Mouse (Mus musculus): ENCODE results near the gene Hsd11b1. TPM values are rescaled to one million over a fixed set of nuclear protein-coding genes. Genes with fewer than 3 reads are reported as not detected.
"Not testable (repeated sequence)": the region's sequence is repeated elsewhere in the genome, so short reads cannot be mapped to it uniquely, and the experiment has no call there.

Gene Hsd11b1
- polyA plus RNA-seq, 1 experiment from 2014 or later, result 1.5 TPM

GRCm38 (mm10) chr1:193295920-193296319 is 32.0 kb upstream of the Hsd11b1 start:
- H3K36me3 ChIP-seq, result no peaks in the 10 kb centered on the region
- no peaks in the 10 kb centered on the region for H3K9me3 ChIP-seq (replicated peaks)
- no peaks in the 10 kb centered on the region for H3K27me3 ChIP-seq
- no peak overlapping the region for H3K4me3 ChIP-seq (replicated peaks)
- no peak overlapping the region for H3K9ac ChIP-seq
- no peak overlapping the region for H3K27ac ChIP-seq
- no peak overlapping the region for H3K4me2 ChIP-seq
- H3K4me1 ChIP-seq, result peaks cover 14% of the 10 kb centered on the region
- no peak for ATAC-seq (replicated peaks; ENCODE audit: low FRiP score)
- 80% methylated on average over 5 of the region's 5 CpGs for WGBS

- Histone ChIP-seq H3K9ac (no peak overlapping the region), H3K27me3 (no peaks in the 10 kb centered on the region), H3K4me2 (no peak overlapping the region), H3K36me3 (no peaks in the 10 kb centered on the region), H3K9me3 (replicated peaks) (no peaks in the 10 kb centered on the region), H3K4me1 (peaks cover 4% of the 10 kb centered on the region), H3K27ac (no peak overlapping the region), H3K4me3 (replicated peaks) (no peak overlapping the region)
- 76% methylated on average over 3 of the region's 3 CpGs for WGBS
- ATAC-seq (replicated peaks; ENCODE audit: low FRiP score), result no peak
Measured at GRCm38 (mm10) chr1:193293926-193294325, 30.1 kb upstream of the Hsd11b1 start.

GRCm38 (mm10) chr1:193293039-193293438 is 29.2 kb upstream of the Hsd11b1 start:
- no peak for ATAC-seq (replicated peaks; ENCODE audit: low FRiP score)
- no peak overlapping the region for H3K4me2 ChIP-seq
- H3K36me3 ChIP-seq, result no peaks in the 10 kb centered on the region
- WGBS, result 54% methylated on average over 2 of the region's 2 CpGs
- no peak overlapping the region for H3K27ac ChIP-seq
- no peak overlapping the region for H3K4me3 ChIP-seq (replicated peaks)
- no peaks in the 10 kb centered on the region for H3K9me3 ChIP-seq (replicated peaks)
- no peaks in the 10 kb centered on the region for H3K27me3 ChIP-seq
- H3K9ac ChIP-seq, result no peak overlapping the region
- no peaks in the 10 kb centered on the region for H3K4me1 ChIP-seq

GRCm38 (mm10) chr1:193290686-193291085 is 26.8 kb upstream of the Hsd11b1 start:
- Histone ChIP-seq H3K27me3 (no peaks in the 10 kb centered on the region), H3K36me3 (no peaks in the 10 kb centered on the region), H3K4me3 (replicated peaks) (no peak overlapping the region), H3K9me3 (replicated peaks) (no peaks in the 10 kb centered on the region), H3K9ac (no peak overlapping the region), H3K4me2 (no peak overlapping the region), H3K4me1 (no peaks in the 10 kb centered on the region), H3K27ac (no peak overlapping the region)
- ATAC-seq (replicated peaks; ENCODE audit: low FRiP score), result no peak

GRCm38 (mm10) chr1:193289914-193290313 is 26.0 kb upstream of the Hsd11b1 start:
- Histone ChIP-seq H3K4me3 (replicated peaks) (no peak overlapping the region), H3K4me2 (no peak overlapping the region), H3K4me1 (no peaks in the 10 kb centered on the region), H3K9me3 (replicated peaks) (no peaks in the 10 kb centered on the region), H3K36me3 (no peaks in the 10 kb centered on the region), H3K27me3 (no peaks in the 10 kb centered on the region), H3K27ac (no peak overlapping the region), H3K9ac (no peak overlapping the region)
- ATAC-seq (replicated peaks; ENCODE audit: low FRiP score), result no peak
- WGBS, result 74% methylated on average over 5 of the region's 5 CpGs

GRCm38 (mm10) chr1:193289076-193289475 is 25.2 kb upstream of the Hsd11b1 start:
- no peak for ATAC-seq (replicated peaks; ENCODE audit: low FRiP score)
- Histone ChIP-seq H3K4me2 (no peak overlapping the region), H3K4me1 (no peaks in the 10 kb centered on the region), H3K36me3 (no peaks in the 10 kb centered on the region), H3K9ac (no peak overlapping the region), H3K9me3 (replicated peaks) (no peaks in the 10 kb centered on the region), H3K27me3 (no peaks in the 10 kb centered on the region), H3K27ac (no peak overlapping the region), H3K4me3 (replicated peaks) (no peak overlapping the region)
- 90% methylated on average over 3 of the region's 3 CpGs for WGBS

GRCm38 (mm10) chr1:193287578-193287977 is 23.7 kb upstream of the Hsd11b1 start:
- no peak for ATAC-seq (replicated peaks; ENCODE audit: low FRiP score)
- Histone ChIP-seq H3K36me3 (no peaks in the 10 kb centered on the region), H3K9me3 (replicated peaks) (no peaks in the 10 kb centered on the region), H3K4me1 (no peaks in the 10 kb centered on the region), H3K4me2 (no peak overlapping the region), H3K4me3 (replicated peaks) (no peak overlapping the region), H3K27me3 (no peaks in the 10 kb centered on the region), H3K27ac (no peak overlapping the region), H3K9ac (no peak overlapping the region)
- WGBS, result 83% methylated on average over 2 of the region's 2 CpGs

- not testable (repeated sequence) for H3K9ac ChIP-seq; H3K4me1 ChIP-seq; H3K36me3 ChIP-seq; ATAC-seq (replicated peaks; ENCODE audit: low FRiP score); H3K27me3 ChIP-seq; H3K9me3 ChIP-seq (replicated peaks); H3K4me2 ChIP-seq; H3K4me3 ChIP-seq (replicated peaks); H3K27ac ChIP-seq
- 79% methylated on average over 3 of the region's 3 CpGs for WGBS
Measured at GRCm38 (mm10) chr1:193285766-193286325, 22.0 kb upstream of the Hsd11b1 start.

- H3K9me3 ChIP-seq (replicated peaks), result no peaks in the 10 kb centered on the region
- ATAC-seq (replicated peaks; ENCODE audit: low FRiP score), result no peak
- no peaks in the 10 kb centered on the region for H3K27me3 ChIP-seq
- H3K4me3 ChIP-seq (replicated peaks), result no peak overlapping the region
- no peak overlapping the region for H3K9ac ChIP-seq
- no peaks in the 10 kb centered on the region for H3K36me3 ChIP-seq
- 64% methylated on average over 7 of the region's 7 CpGs for WGBS
- no peaks in the 10 kb centered on the region for H3K4me1 ChIP-seq
- H3K4me2 ChIP-seq, result no peak overlapping the region
- no peak overlapping the region for H3K27ac ChIP-seq
Measured at GRCm38 (mm10) chr1:193284228-193284779, 20.4 kb upstream of the Hsd11b1 start.

GRCm38 (mm10) chr1:193281344-193281743 is 17.5 kb upstream of the Hsd11b1 start:
- H3K9me3 ChIP-seq (replicated peaks), result no peaks in the 10 kb centered on the region
- H3K9ac ChIP-seq, result no peak overlapping the region
- no peak overlapping the region for H3K4me3 ChIP-seq (replicated peaks)
- no peak overlapping the region for H3K4me2 ChIP-seq
- H3K27me3 ChIP-seq, result no peaks in the 10 kb centered on the region
- ATAC-seq (replicated peaks; ENCODE audit: low FRiP score), result no peak
- no peaks in the 10 kb centered on the region for H3K36me3 ChIP-seq
- H3K27ac ChIP-seq, result no peak overlapping the region
- no peaks in the 10 kb centered on the region for H3K4me1 ChIP-seq
- WGBS, result 98% methylated on average over 2 of the region's 2 CpGs

GRCm38 (mm10) chr1:193279492-193279891 is 15.6 kb upstream of the Hsd11b1 start:
- no peak for ATAC-seq (replicated peaks; ENCODE audit: low FRiP score)
- H3K4me3 ChIP-seq (replicated peaks), result no peak overlapping the region
- 76% methylated on average over 4 of the region's 4 CpGs for WGBS

GRCm38 (mm10) chr1:193278414-193279045 is 14.7 kb upstream of the Hsd11b1 start:
- no peaks in the 10 kb centered on the region for H3K9me3 ChIP-seq (replicated peaks)
- H3K36me3 ChIP-seq, result no peaks in the 10 kb centered on the region
- H3K4me3 ChIP-seq (replicated peaks), result no peak overlapping the region
- H3K27me3 ChIP-seq, result no peaks in the 10 kb centered on the region
- H3K27ac ChIP-seq, result no peak overlapping the region
- 48% methylated on average over 6 of the region's 6 CpGs for WGBS
- no peak overlapping the region for H3K9ac ChIP-seq
- 0 out of 2 replicates have a peak, but pooled peaks cover under 1% of the 10 kb centered on the region for H3K4me1 ChIP-seq
- no peak overlapping the region for H3K4me2 ChIP-seq
- no peak for ATAC-seq (replicated peaks; ENCODE audit: low FRiP score)

More at GRCm38 (mm10) chr1:193279492-193279891, 15.6 kb upstream of the Hsd11b1 start:
- H3K9ac ChIP-seq, result no peak overlapping the region
- H3K27me3 ChIP-seq, result no peaks in the 10 kb centered on the region
- H3K4me1 ChIP-seq, result no peaks in the 10 kb centered on the region
- no peaks in the 10 kb centered on the region for H3K9me3 ChIP-seq (replicated peaks)
- H3K4me2 ChIP-seq, result no peak overlapping the region
- no peak overlapping the region for H3K27ac ChIP-seq
- no peaks in the 10 kb centered on the region for H3K36me3 ChIP-seq

Data from kidney, embryonic 15.5 days (tissue).